Mouse (Mus musculus): ENCODE data around the gene Adad1. TPM values are rescaled to one million over a fixed set of nuclear protein-coding genes. Genes with fewer than 3 reads are reported as not detected.

Gene Adad1
- polyA plus RNA-seq, 1 experiment from 2014 or later: 0.09 TPM

GRCm38 (mm10) chr3:37153004-37153403 is 89.7 kb downstream of the Adad1 start:
- Histone ChIP-seq H3K4me3 (ENCODE audit: low read depth, low read length) (no peak overlapping the region), H3K4me2 (replicated peaks; ENCODE audit: low read depth) (no peak overlapping the region), H3K4me1 (replicated peaks; ENCODE audit: control insufficient read depth, insufficient read depth, low read length) (0 out of 2 replicates have a peak, but pooled peaks cover 4% of the 10 kb centered on the region), H3K27me3 (replicated peaks; ENCODE audit: control insufficient read depth, insufficient read depth, low read length) (no peaks in the 10 kb centered on the region), H3K9me3 (ENCODE audit: control insufficient read depth) (no peaks in the 10 kb centered on the region), H3K9ac (ENCODE audit: low read depth, low read length) (no peak overlapping the region), H3K36me3 (ENCODE audit: control insufficient read depth, insufficient read depth) (no peaks in the 10 kb centered on the region), H3K27ac (ENCODE audit: low read depth, low read length) (no peak overlapping the region)
- no peak for ATAC-seq
- TF ChIP-seq CTCF (IDR thresholded peaks at IDR 0.05; ENCODE audit: low read depth): no peak
- WGBS: 89% methylated on average over 7 of the region's 7 CpGs

- H3K4me3 ChIP-seq (ENCODE audit: low read depth, low read length): no peak overlapping the region
- no peak overlapping the region for H3K27ac ChIP-seq (ENCODE audit: low read depth, low read length)
- WGBS: 40% methylated on average over 7 of the region's 7 CpGs
- no peaks in the 10 kb centered on the region for H3K27me3 ChIP-seq (replicated peaks; ENCODE audit: control insufficient read depth, insufficient read depth, low read length)
- H3K36me3 ChIP-seq (ENCODE audit: control insufficient read depth, insufficient read depth): no peaks in the 10 kb centered on the region
- TF ChIP-seq CTCF (IDR thresholded peaks at IDR 0.05; ENCODE audit: low read depth): no peak
- H3K4me1 ChIP-seq (replicated peaks; ENCODE audit: control insufficient read depth, insufficient read depth, low read length): 0 out of 2 replicates have a peak, but pooled peaks cover 4% of the 10 kb centered on the region
- no peaks in the 10 kb centered on the region for H3K9me3 ChIP-seq (ENCODE audit: control insufficient read depth)
- no peak for ATAC-seq
- H3K4me2 ChIP-seq (replicated peaks; ENCODE audit: low read depth): no peak overlapping the region
- no peak overlapping the region for H3K9ac ChIP-seq (ENCODE audit: low read depth, low read length)
Measured at GRCm38 (mm10) chr3:37154396-37154795, 91.1 kb downstream of the Adad1 start.

GRCm38 (mm10) chr3:37157082-37157481 is 93.8 kb downstream of the Adad1 start:
- no peaks in the 10 kb centered on the region for H3K27me3 ChIP-seq (replicated peaks; ENCODE audit: control insufficient read depth, insufficient read depth, low read length)
- 53% methylated on average over 8 of the region's 8 CpGs for WGBS

GRCm38 (mm10) chr3:37158246-37158645 is 94.9 kb downstream of the Adad1 start:
- Histone ChIP-seq H3K36me3 (ENCODE audit: control insufficient read depth, insufficient read depth) (no peaks in the 10 kb centered on the region), H3K9me3 (ENCODE audit: control insufficient read depth) (no peaks in the 10 kb centered on the region), H3K4me1 (replicated peaks; ENCODE audit: control insufficient read depth, insufficient read depth, low read length) (0 out of 2 replicates have a peak, but pooled peaks cover 4% of the 10 kb centered on the region), H3K27ac (ENCODE audit: low read depth, low read length) (no peak overlapping the region), H3K4me3 (ENCODE audit: low read depth, low read length) (no peak overlapping the region), H3K4me2 (replicated peaks; ENCODE audit: low read depth) (no peak overlapping the region), H3K9ac (ENCODE audit: low read depth, low read length) (no peak overlapping the region), H3K27me3 (replicated peaks; ENCODE audit: control insufficient read depth, insufficient read depth, low read length) (no peaks in the 10 kb centered on the region)
- WGBS: 29% methylated on average over 3 of the region's 3 CpGs
- peak; percentile 83 for ATAC-seq
- no peak for TF ChIP-seq CTCF (IDR thresholded peaks at IDR 0.05; ENCODE audit: low read depth)

More at GRCm38 (mm10) chr3:37157082-37157481, 93.8 kb downstream of the Adad1 start:
- H3K27ac ChIP-seq (ENCODE audit: low read depth, low read length): no peak overlapping the region
- no peak overlapping the region for H3K4me3 ChIP-seq (ENCODE audit: low read depth, low read length)
- H3K4me1 ChIP-seq (replicated peaks; ENCODE audit: control insufficient read depth, insufficient read depth, low read length): 0 out of 2 replicates have a peak, but pooled peaks cover 4% of the 10 kb centered on the region
- ATAC-seq: no peak
- H3K36me3 ChIP-seq (ENCODE audit: control insufficient read depth, insufficient read depth): no peaks in the 10 kb centered on the region
- TF ChIP-seq CTCF (IDR thresholded peaks at IDR 0.05; ENCODE audit: low read depth): no peak
- H3K4me2 ChIP-seq (replicated peaks; ENCODE audit: low read depth): no peak overlapping the region
- no peak overlapping the region for H3K9ac ChIP-seq (ENCODE audit: low read depth, low read length)
- no peaks in the 10 kb centered on the region for H3K9me3 ChIP-seq (ENCODE audit: control insufficient read depth)

- no peak overlapping the region for H3K9ac ChIP-seq (ENCODE audit: low read depth, low read length)
- no peak for TF ChIP-seq CTCF (IDR thresholded peaks at IDR 0.05; ENCODE audit: low read depth)
- 80% methylated on average over 4 of the region's 4 CpGs for WGBS
- no peak overlapping the region for H3K27ac ChIP-seq (ENCODE audit: low read depth, low read length)
- H3K4me2 ChIP-seq (replicated peaks; ENCODE audit: low read depth): no peak overlapping the region
- H3K4me1 ChIP-seq (replicated peaks; ENCODE audit: control insufficient read depth, insufficient read depth, low read length): 0 out of 2 replicates have a peak, but pooled peaks cover 4% of the 10 kb centered on the region
- H3K4me3 ChIP-seq (ENCODE audit: low read depth, low read length): no peak overlapping the region
- H3K9me3 ChIP-seq (ENCODE audit: control insufficient read depth): no peaks in the 10 kb centered on the region
- ATAC-seq: no peak
- H3K36me3 ChIP-seq (ENCODE audit: control insufficient read depth, insufficient read depth): no peaks in the 10 kb centered on the region
- H3K27me3 ChIP-seq (replicated peaks; ENCODE audit: control insufficient read depth, insufficient read depth, low read length): no peaks in the 10 kb centered on the region
Measured at GRCm38 (mm10) chr3:37161096-37161495, 97.8 kb downstream of the Adad1 start.

- 92% methylated on average over 2 of the region's 2 CpGs for WGBS
- Histone ChIP-seq H3K9ac (ENCODE audit: low read depth, low read length) (no peak overlapping the region), H3K27ac (ENCODE audit: low read depth, low read length) (no peak overlapping the region), H3K4me3 (ENCODE audit: low read depth, low read length) (no peak overlapping the region), H3K36me3 (ENCODE audit: control insufficient read depth, insufficient read depth) (no peaks in the 10 kb centered on the region), H3K4me1 (replicated peaks; ENCODE audit: control insufficient read depth, insufficient read depth, low read length) (no peaks in the 10 kb centered on the region), H3K9me3 (ENCODE audit: control insufficient read depth) (no peaks in the 10 kb centered on the region), H3K4me2 (replicated peaks; ENCODE audit: low read depth) (no peak overlapping the region), H3K27me3 (replicated peaks; ENCODE audit: control insufficient read depth, insufficient read depth, low read length) (no peaks in the 10 kb centered on the region)
- no peak for ATAC-seq
- no peak for TF ChIP-seq CTCF (IDR thresholded peaks at IDR 0.05; ENCODE audit: low read depth)
Measured at GRCm38 (mm10) chr3:37169283-37169682, 106.0 kb downstream of the Adad1 start.

Other genes starting within 250 kb of the Adad1 start
- gene 4932438A13Rik, start 200.4 kb upstream of the Adad1 start, polyA plus RNA-seq (2015; fragmentation: Nextera tagmentation; extraction: Ambion mirVana): 28.5 and 32.2 TPM in 2 replicates
- gene Il2, start 62.4 kb downstream of the Adad1 start, polyA plus RNA-seq (2015; fragmentation: Nextera tagmentation; extraction: Ambion mirVana): 0.46 and 0.56 TPM in 2 replicates
- not detected in 2 replicates for gene Il21, start 169.1 kb downstream of the Adad1 start, polyA plus RNA-seq (2015; fragmentation: Nextera tagmentation; extraction: Ambion mirVana)
- gene Bbs12, start 249.0 kb downstream of the Adad1 start, polyA plus RNA-seq (2015; fragmentation: Nextera tagmentation; extraction: Ambion mirVana): 1.7 TPM in 2 replicates
- gene Cetn4, start 249.2 kb downstream of the Adad1 start, polyA plus RNA-seq (2015; fragmentation: Nextera tagmentation; extraction: Ambion mirVana): 1.0 and 1.4 TPM in 2 replicates